Mouse (Mus musculus): ENCODE measurements around the gene Ocel1. TPM values are rescaled to one million over a fixed set of nuclear protein-coding genes. Genes with fewer than 3 reads are reported as not detected.

Gene Ocel1
- total and polyA plus RNA-seq, 2 experiments from 2014 or later = 5.4 to 10.5 TPM

GRCm38 (mm10) chr8:71403107-71403885 lies 32.2 kb downstream of the Ocel1 start:
- no peak overlapping the region for H3K4me2 ChIP-seq (ENCODE audit: low read depth, low read length, poor library complexity, severe bottlenecking)
- DNase-seq (ENCODE audit: low spot score) (no peak), ATAC-seq (ENCODE audit: low FRiP score) (no peak)
- no peaks in the 10 kb centered on the region for H3K27me3 ChIP-seq (ENCODE audit: insufficient read depth, low read length)
- no peak overlapping the region for H3K27ac ChIP-seq (ENCODE audit: low read depth, low read length)
- H3K9ac ChIP-seq (replicated peaks; ENCODE audit: low read length, poor library complexity, severe bottlenecking) = no peak overlapping the region
- peaks cover 5% of the 10 kb centered on the region for H3K36me3 ChIP-seq (ENCODE audit: insufficient read depth, low read length)
- no peaks in the 10 kb centered on the region for H3K9me3 ChIP-seq (ENCODE audit: low read length)
- TF ChIP-seq CTCF (IDR thresholded peaks at IDR 0.05) = no peak
- WGBS = 90% methylated on average over 6 of the region's 6 CpGs
- no peaks in the 10 kb centered on the region for H3K4me1 ChIP-seq (ENCODE audit: insufficient read depth, low read length)
- H3K4me3 ChIP-seq (ENCODE audit: low read depth, low read length) = no peak overlapping the region

- TF ChIP-seq CTCF (IDR thresholded peaks at IDR 0.05) = no peak
- H3K4me1 ChIP-seq (ENCODE audit: insufficient read depth, low read length) = no peaks in the 10 kb centered on the region
- 96% methylated on average over 8 of the region's 8 CpGs for WGBS
- no peak overlapping the region for H3K9ac ChIP-seq (replicated peaks; ENCODE audit: low read length, poor library complexity, severe bottlenecking)
- no peaks in the 10 kb centered on the region for H3K27me3 ChIP-seq (ENCODE audit: insufficient read depth, low read length)
- H3K27ac ChIP-seq (ENCODE audit: low read depth, low read length) = no peak overlapping the region
- H3K36me3 ChIP-seq (ENCODE audit: insufficient read depth, low read length) = no peaks in the 10 kb centered on the region
- H3K4me3 ChIP-seq (ENCODE audit: low read depth, low read length) = no peak overlapping the region
- H3K9me3 ChIP-seq (ENCODE audit: low read length) = no peaks in the 10 kb centered on the region
- H3K4me2 ChIP-seq (ENCODE audit: low read depth, low read length, poor library complexity, severe bottlenecking) = no peak overlapping the region
- no peak for DNase-seq (ENCODE audit: low spot score)
- no peak for ATAC-seq (ENCODE audit: low FRiP score)
Observed at GRCm38 (mm10) chr8:71404011-71404410, 32.9 kb downstream of the Ocel1 start.

DNA sequence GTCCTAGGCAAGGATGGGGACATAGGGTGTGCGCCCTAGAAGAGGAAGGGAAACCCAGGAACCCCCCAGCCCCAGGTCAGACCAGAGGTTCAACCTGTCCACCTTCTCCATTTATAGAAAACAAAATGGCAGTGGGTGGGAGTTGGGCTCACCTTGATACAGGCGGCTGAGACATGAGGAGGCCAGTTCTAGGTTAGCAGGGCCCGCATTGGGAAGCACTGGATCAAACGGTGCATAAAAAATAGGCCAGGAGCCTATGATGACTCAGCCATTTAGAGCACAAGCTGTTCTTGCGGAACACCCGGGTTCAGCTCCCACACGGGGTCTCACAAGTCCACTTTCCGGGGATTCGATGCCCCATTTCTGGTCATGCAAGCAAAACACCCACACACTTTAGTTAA lies 33.9 kb downstream of the Ocel1 start:
- ATAC-seq (ENCODE audit: low FRiP score) (no peak), DNase-seq (ENCODE audit: low spot score) (no peak)
- no peak for TF ChIP-seq CTCF (IDR thresholded peaks at IDR 0.05)
- Histone ChIP-seq H3K9ac (replicated peaks; ENCODE audit: low read length, poor library complexity, severe bottlenecking) (no peak overlapping the region), H3K4me3 (ENCODE audit: low read depth, low read length) (no peak overlapping the region), H3K36me3 (ENCODE audit: insufficient read depth, low read length) (no peaks in the 10 kb centered on the region), H3K27ac (ENCODE audit: low read depth, low read length) (no peak overlapping the region), H3K4me1 (ENCODE audit: insufficient read depth, low read length) (no peaks in the 10 kb centered on the region), H3K27me3 (ENCODE audit: insufficient read depth, low read length) (no peaks in the 10 kb centered on the region), H3K9me3 (ENCODE audit: low read length) (no peaks in the 10 kb centered on the region), H3K4me2 (ENCODE audit: low read depth, low read length, poor library complexity, severe bottlenecking) (no peak overlapping the region; the same call in 1 of the 2 replicates)
- 83% methylated on average over 9 of the region's 9 CpGs for whole genome bisulfite sequencing

GRCm38 (mm10) chr8:71405401-71406098 lies 34.5 kb downstream of the Ocel1 start, which contains the start of gene Ankle1:
Ankle1 (plus strand) TSS chr8:71406010.
- 16% methylated on average over 33 of the region's 33 CpGs for WGBS
- no peaks in the 10 kb centered on the region for H3K27me3 ChIP-seq (ENCODE audit: insufficient read depth, low read length)
- peak within 1 kb of the TSS; percentile 36 for H3K4me3 ChIP-seq (ENCODE audit: low read depth, low read length)
- H3K27ac ChIP-seq (ENCODE audit: low read depth, low read length) = no peak within 1 kb of the TSS
- peak; percentile 72 for TF ChIP-seq CTCF (IDR thresholded peaks at IDR 0.05)
- no peaks in the 10 kb centered on the region for H3K4me1 ChIP-seq (ENCODE audit: insufficient read depth, low read length)
- no peak within 1 kb of the TSS for H3K9ac ChIP-seq (replicated peaks; ENCODE audit: low read length, poor library complexity, severe bottlenecking)
- peak; percentile 91 for DNase-seq (ENCODE audit: low spot score)
- peak; percentile 91 for ATAC-seq (ENCODE audit: low FRiP score)
- H3K36me3 ChIP-seq (ENCODE audit: insufficient read depth, low read length) = no peaks in the 10 kb centered on the region
- no peaks in the 10 kb centered on the region for H3K9me3 ChIP-seq (ENCODE audit: low read length)
- peak within 1 kb of the TSS; percentile 90 for H3K4me2 ChIP-seq (ENCODE audit: low read depth, low read length, poor library complexity, severe bottlenecking)

GRCm38 (mm10) chr8:71406099-71407015 lies 35.3 kb downstream of the Ocel1 start:
- H3K27me3 ChIP-seq (ENCODE audit: insufficient read depth, low read length) = no peaks in the 10 kb centered on the region
- H3K27ac ChIP-seq (ENCODE audit: low read depth, low read length) = no peak overlapping the region
- DNase-seq (ENCODE audit: low spot score) (peak; percentile 12), ATAC-seq (ENCODE audit: low FRiP score) (0 out of 2 replicates have a peak, but pooled peaks have one; percentile 1)
- peak overlapping the region; percentile 90 for H3K4me2 ChIP-seq (ENCODE audit: low read depth, low read length, poor library complexity, severe bottlenecking)
- peak overlapping the region; percentile 36 for H3K4me3 ChIP-seq (ENCODE audit: low read depth, low read length)
- WGBS = under 1% methylated on average over 55 of the region's 55 CpGs
- H3K4me1 ChIP-seq (ENCODE audit: insufficient read depth, low read length) = no peaks in the 10 kb centered on the region
- H3K36me3 ChIP-seq (ENCODE audit: insufficient read depth, low read length) = no peaks in the 10 kb centered on the region
- peak; percentile 57 for TF ChIP-seq CTCF (IDR thresholded peaks at IDR 0.05)
- H3K9me3 ChIP-seq (ENCODE audit: low read length) = no peaks in the 10 kb centered on the region
- H3K9ac ChIP-seq (replicated peaks; ENCODE audit: low read length, poor library complexity, severe bottlenecking) = no peak overlapping the region

All from midbrain, postnatal 0 days (tissue).